Mouse (Mus musculus) neural tube, embryonic 12.5 days (tissue): ENCODE data around the gene Nipal3. TPM values are rescaled to one million over a fixed set of nuclear protein-coding genes. Genes with fewer than 3 reads are reported as not detected.

Source experiments
- ATAC-seq: fragments of 200-750 bp; cut with Nextera tagmentation; 2 replicates; pipeline ENCODE4 v1.8.0; 2017; ENCODE audit warnings: low read depth, mild to moderate bottlenecking, moderate TSS enrichment, moderate library complexity; ENCODE audit not compliant: low FRiP score
- H3K27ac ChIP-seq: fragments of 300-500 bp; sonication (generic); 2 replicates; pipeline ENCODE4 v1.5.1; 2016
- H3K27me3 ChIP-seq: fragments of 300-500 bp; sonication (generic); replicated peaks from 2 replicates; pipeline ENCODE4 v1.6.1; 2016; ENCODE audit warnings: mild to moderate bottlenecking
- H3K36me3 ChIP-seq: fragments of 300-500 bp; sonication (generic); 2 replicates; pipeline ENCODE4 v1.6.1; 2016; ENCODE audit warnings: mild to moderate bottlenecking
- H3K4me1 ChIP-seq: fragments of 300-500 bp; sonication (generic); 2 replicates; pipeline ENCODE4 v1.6.1; 2016
- H3K4me2 ChIP-seq: fragments of 300-500 bp; sonication (generic); replicated peaks from 2 replicates; pipeline ENCODE4 v1.6.1; 2016; ENCODE audit warnings: mild to moderate bottlenecking
- H3K4me3 ChIP-seq: fragments of 300-500 bp; sonication (generic); 2 replicates; pipeline ENCODE4 v1.5.1; 2016
- H3K9ac ChIP-seq: fragments of 300-500 bp; sonication (generic); 2 replicates; pipeline ENCODE4 v1.6.1; 2016; ENCODE audit warnings: mild to moderate bottlenecking
- H3K9me3 ChIP-seq: fragments of 300-500 bp; sonication (generic); 2 replicates; pipeline ENCODE4 v1.6.1; 2016; ENCODE audit warnings: mild to moderate bottlenecking
- WGBS: fragments of 180-500 bp; shearing (Covaris S2); methylation state at CpG from one replicate; pipeline ENCODE4 v1.1.7; 2016; 5-methylcytosine and 5-hydroxymethylcytosine counted together
- polyA plus RNA-seq: library from polyadenylated mRNA; unstranded; fragments of >200 nt; fragmentation: Nextera tagmentation; extraction: Ambion mirVana; gene quantifications from 2 replicates; pipeline ENCODE4 v1.2.1, GENCODE M21; 2016

The Nipal3 gene
- polyA plus RNA-seq: 3.8 and 4.7 TPM in 2 replicates

- WGBS: under 1% methylated on average over 53 of the region's 53 CpGs
- no peaks in the 10 kb centered on the region for H3K27me3 ChIP-seq
- peak within 1 kb of the TSS; percentile 68 for H3K4me3 ChIP-seq
- no peak within 1 kb of the TSS for H3K27ac ChIP-seq
- no peaks in the 10 kb centered on the region for H3K9me3 ChIP-seq
- peaks cover 16% of the 10 kb centered on the region for H3K4me1 ChIP-seq
- H3K36me3 ChIP-seq: no peaks in the 10 kb centered on the region
- peak; percentile 93 for ATAC-seq
- H3K4me2 ChIP-seq: peak within 1 kb of the TSS; percentile 99
- H3K9ac ChIP-seq: peak within 1 kb of the TSS; percentile 49
Measured at GRCm38 (mm10) chr4:135494521-135495396, at the start of gene Nipal3, which contains the start of gene Stpg1. Gene Nipal3, minus strand, starts transcription at chr4:135495038. Gene Stpg1, plus strand, starts transcription at chr4:135494790.

GRCm38 (mm10) chr4:135544284-135544683 lies 49.4 kb upstream of the Nipal3 start:
- no peak for ATAC-seq
- peaks cover 32% of the 10 kb centered on the region for H3K4me1 ChIP-seq
- H3K27ac ChIP-seq: no peak overlapping the region
- no peaks in the 10 kb centered on the region for H3K36me3 ChIP-seq
- no peak overlapping the region for H3K4me3 ChIP-seq
- H3K27me3 ChIP-seq: no peaks in the 10 kb centered on the region
- H3K4me2 ChIP-seq: no peak overlapping the region
- WGBS: 90% methylated on average over 2 of the region's 2 CpGs
- H3K9me3 ChIP-seq: no peaks in the 10 kb centered on the region
- H3K9ac ChIP-seq: no peak overlapping the region

GRCm38 (mm10) chr4:135540057-135540456 lies 45.2 kb upstream of the Nipal3 start:
- no peak for ATAC-seq
- Histone ChIP-seq H3K27ac (no peak overlapping the region), H3K9me3 (no peaks in the 10 kb centered on the region), H3K4me3 (no peak overlapping the region), H3K4me2 (no peak overlapping the region), H3K36me3 (no peaks in the 10 kb centered on the region), H3K4me1 (peaks cover 8% of the 10 kb centered on the region), H3K9ac (no peak overlapping the region), H3K27me3 (no peaks in the 10 kb centered on the region)
- 65% methylated on average over 9 of the region's 9 CpGs for WGBS

- ATAC-seq: no peak
- H3K9me3 ChIP-seq: no peaks in the 10 kb centered on the region
- WGBS: 87% methylated on average over 12 of the region's 12 CpGs
- no peak overlapping the region for H3K4me3 ChIP-seq
- no peaks in the 10 kb centered on the region for H3K4me1 ChIP-seq
- H3K27ac ChIP-seq: no peak overlapping the region
- H3K4me2 ChIP-seq: no peak overlapping the region
- no peak overlapping the region for H3K9ac ChIP-seq
- no peaks in the 10 kb centered on the region for H3K36me3 ChIP-seq
- H3K27me3 ChIP-seq: no peaks in the 10 kb centered on the region
Measured at GRCm38 (mm10) chr4:135539056-135539455, 44.2 kb upstream of the Nipal3 start.

- Histone ChIP-seq H3K9ac (no peak overlapping the region), H3K4me1 (peaks cover 10% of the 10 kb centered on the region; the same call in 1 of the 2 replicates), H3K4me2 (no peak overlapping the region), H3K4me3 (no peak overlapping the region), H3K36me3 (no peaks in the 10 kb centered on the region), H3K27ac (no peak overlapping the region), H3K9me3 (peaks cover 7% of the 10 kb centered on the region; the same call in 1 of the 2 replicates), H3K27me3 (no peaks in the 10 kb centered on the region)
- WGBS: 95% methylated on average over 3 of the region's 3 CpGs
- no peak for ATAC-seq
Measured at GRCm38 (mm10) chr4:135535021-135535420, 40.2 kb upstream of the Nipal3 start.

GRCm38 (mm10) chr4:135533001-135533400 lies 38.2 kb upstream of the Nipal3 start:
- ATAC-seq: no peak
- no peaks in the 10 kb centered on the region for H3K36me3 ChIP-seq
- peaks cover 10% of the 10 kb centered on the region; the same call in 1 of the 2 replicates for H3K4me1 ChIP-seq
- H3K27me3 ChIP-seq: no peaks in the 10 kb centered on the region
- peaks cover 7% of the 10 kb centered on the region; the same call in 1 of the 2 replicates for H3K9me3 ChIP-seq
- no peak overlapping the region for H3K4me3 ChIP-seq
- H3K27ac ChIP-seq: no peak overlapping the region
- no peak overlapping the region for H3K4me2 ChIP-seq
- H3K9ac ChIP-seq: no peak overlapping the region
- WGBS: 75% methylated on average over 6 of the region's 6 CpGs

GRCm38 (mm10) chr4:135531771-135532613 lies 37.2 kb upstream of the Nipal3 start:
- Histone ChIP-seq H3K27me3 (no peaks in the 10 kb centered on the region), H3K4me2 (no peak overlapping the region), H3K4me3 (no peak overlapping the region), H3K9ac (no peak overlapping the region), H3K27ac (no peak overlapping the region), H3K4me1 (peaks cover 10% of the 10 kb centered on the region; the same call in 1 of the 2 replicates), H3K36me3 (no peaks in the 10 kb centered on the region), H3K9me3 (peaks cover 7% of the 10 kb centered on the region; the same call in 1 of the 2 replicates)
- no peak for ATAC-seq
- 44% methylated on average over 9 of the region's 9 CpGs for WGBS

GRCm38 (mm10) chr4:135531236-135531635 lies 36.4 kb upstream of the Nipal3 start:
- Histone ChIP-seq H3K9ac (no peak overlapping the region), H3K9me3 (peaks cover 7% of the 10 kb centered on the region; the same call in 1 of the 2 replicates), H3K4me3 (no peak overlapping the region), H3K4me1 (peaks cover 16% of the 10 kb centered on the region), H3K27me3 (no peaks in the 10 kb centered on the region), H3K36me3 (no peaks in the 10 kb centered on the region), H3K4me2 (no peak overlapping the region), H3K27ac (no peak overlapping the region)
- 89% methylated on average over 9 of the region's 9 CpGs for WGBS
- ATAC-seq: no peak

GRCm38 (mm10) chr4:135530270-135530669 lies 35.4 kb upstream of the Nipal3 start:
- 59% methylated on average over 2 of the region's 2 CpGs for WGBS
- ATAC-seq: no peak
- no peaks in the 10 kb centered on the region for H3K36me3 ChIP-seq

GRCm38 (mm10) chr4:135526039-135526710 lies 31.3 kb upstream of the Nipal3 start:
- WGBS: 19% methylated on average over 14 of the region's 14 CpGs
- no peak overlapping the region for H3K4me3 ChIP-seq
- no peak overlapping the region for H3K9ac ChIP-seq
- peak; percentile 87 for ATAC-seq
- peaks cover 25% of the 10 kb centered on the region for H3K4me1 ChIP-seq
- 0 out of 2 replicates have a peak overlapping the region, but pooled peaks have one; percentile 20 for H3K27ac ChIP-seq
- no peaks in the 10 kb centered on the region for H3K27me3 ChIP-seq
- H3K4me2 ChIP-seq: peak overlapping the region; percentile 39
- no peaks in the 10 kb centered on the region for H3K36me3 ChIP-seq
- peaks cover 7% of the 10 kb centered on the region; the same call in 1 of the 2 replicates for H3K9me3 ChIP-seq

More at GRCm38 (mm10) chr4:135530270-135530669, 35.4 kb upstream of the Nipal3 start:
- no peaks in the 10 kb centered on the region for H3K27me3 ChIP-seq
- H3K9ac ChIP-seq: no peak overlapping the region
- peaks cover 24% of the 10 kb centered on the region for H3K4me1 ChIP-seq
- H3K27ac ChIP-seq: no peak overlapping the region
- H3K4me2 ChIP-seq: no peak overlapping the region
- no peak overlapping the region for H3K4me3 ChIP-seq
- H3K9me3 ChIP-seq: peaks cover 7% of the 10 kb centered on the region; the same call in 1 of the 2 replicates

GRCm38 (mm10) chr4:135525057-135525456 lies 30.2 kb upstream of the Nipal3 start:
- H3K27ac ChIP-seq: no peak overlapping the region
- WGBS: 69% methylated on average over 12 of the region's 12 CpGs
- ATAC-seq: no peak

More at GRCm38 (mm10) chr4:135525057-135525456, 30.2 kb upstream of the Nipal3 start:
- Histone ChIP-seq H3K4me1 (peaks cover 25% of the 10 kb centered on the region), H3K36me3 (no peaks in the 10 kb centered on the region), H3K9me3 (no peaks in the 10 kb centered on the region), H3K4me3 (no peak overlapping the region), H3K27me3 (no peaks in the 10 kb centered on the region), H3K9ac (no peak overlapping the region), H3K4me2 (no peak overlapping the region)
